Mouse (Mus musculus) lung, adult 2 months (tissue): ENCODE data around the gene Rab7. TPM values are rescaled to one million over a fixed set of nuclear protein-coding genes. Genes with fewer than 3 reads are reported as not detected.
A peak's percentile ranks its signal among the peaks of the same experiment; 100 is the strongest.
"Not testable (repeated sequence)": the region's sequence is repeated elsewhere in the genome, so short reads cannot be mapped to it uniquely, and the experiment has no call there.

Experiments
- DNase-seq: peaks from one replicate; pipeline ENCODE4 v3.0.0; 2022
- H3K4me1 ChIP-seq: fragments of 200-500 bp; 2 replicates; pipeline ENCODE4 v1.6.1; 2011; ENCODE audit warnings: low read length; ENCODE audit not compliant: control insufficient read depth, insufficient read depth
- H3K4me3 ChIP-seq: fragments of 200-500 bp; replicated peaks from 2 replicates; pipeline ENCODE3; 2011; ENCODE audit warnings: low read depth, mild to moderate bottlenecking, control low read depth, low read length; ENCODE audit errors: extremely low read depth
- CTCF ChIP-seq: fragments of 200-500 bp; IDR thresholded peaks from 2 replicates; pipeline ENCODE4 v1.5.1; 2011; ENCODE audit warnings: mild to moderate bottlenecking, low read length, control low read depth; ENCODE audit not compliant: insufficient read depth
- POLR2A ChIP-seq: fragments of 200-500 bp; IDR thresholded peaks from 2 replicates; pipeline ENCODE4 v1.6.1; 2011; ENCODE audit warnings: low read depth, mild to moderate bottlenecking, control low read depth, low read length, borderline replicate concordance; ENCODE audit errors: extremely low read depth
- WGBS: fragments of 180-500 bp; shearing (Covaris S2); methylation state at CpG from one replicate; pipeline ENCODE4 v1.1.7; 2018; 5-methylcytosine and 5-hydroxymethylcytosine counted together
- polyA plus RNA-seq: library from polyadenylated mRNA; depleted of rRNA; stranded (reverse); fragments of >200 nt; gene quantifications from 2 replicates; pipeline ENCODE4 v1.2.3, GENCODE M21; 2012; rRNA removed

Gene Rab7
- polyA plus RNA-seq, 1 experiment: 241 TPM

- TF ChIP-seq CTCF: no peak
- no peak for TF ChIP-seq POLR2A
- 1% methylated on average over 54 of the region's 56 CpGs for WGBS
- H3K4me1 ChIP-seq: no peaks in the 10 kb centered on the region
- DNase-seq: peak; percentile 28
- peak overlapping the region; percentile 63 for H3K4me3 ChIP-seq
Observed at GRCm38 (mm10) chr6:87981030-87981485, 64.0 kb downstream of the Rab7 start.

- TF ChIP-seq POLR2A (no peak), CTCF (no peak)
- WGBS: 1% methylated on average over 66 of the region's 66 CpGs
- DNase-seq: peak; percentile 34
- Histone ChIP-seq H3K4me3 (peak overlapping the region; percentile 63), H3K4me1 (no peaks in the 10 kb centered on the region)
Observed at GRCm38 (mm10) chr6:87980374-87981029, 64.6 kb downstream of the Rab7 start.

GRCm38 (mm10) chr6:87979728-87980127 lies 65.3 kb downstream of the Rab7 start:
- DNase-seq: no peak
- Histone ChIP-seq H3K4me1 (no peaks in the 10 kb centered on the region), H3K4me3 (no peak overlapping the region)
- TF ChIP-seq CTCF: no peak
- TF ChIP-seq POLR2A: no peak
- 77% methylated on average over 3 of the region's 3 CpGs for WGBS

GRCm38 (mm10) chr6:87970041-87970440 lies 75.0 kb downstream of the Rab7 start:
- 26% methylated on average over 2 of the region's 2 CpGs for WGBS

GRCm38 (mm10) chr6:87962457-87962856 lies 82.6 kb downstream of the Rab7 start:
- not testable (repeated sequence) for H3K4me1 ChIP-seq, DNase-seq, H3K4me3 ChIP-seq
- 57% methylated on average over 4 of the region's 4 CpGs for WGBS

More at GRCm38 (mm10) chr6:87970041-87970440, 75.0 kb downstream of the Rab7 start:
- no peak overlapping the region for H3K4me3 ChIP-seq
- no peaks in the 10 kb centered on the region for H3K4me1 ChIP-seq
- TF ChIP-seq POLR2A: no peak
- TF ChIP-seq CTCF: no peak
- DNase-seq: no peak

Other genes with a start within 250 kb of the Rab7 start
- 43.0 and 46.2 TPM in 2 replicates for gene Rab43, start 233.1 kb downstream of the Rab7 start, polyA plus RNA-seq
- 0.47 and 0.68 TPM in 2 replicates for gene Gm45140, start 209.5 kb downstream of the Rab7 start, polyA plus RNA-seq
- gene Isy1, start 206.5 kb downstream of the Rab7 start, polyA plus RNA-seq: 21.2 and 21.4 TPM in 2 replicates
- gene Cnbp, start 194.2 kb downstream of the Rab7 start, polyA plus RNA-seq: 140 and 217 TPM in 2 replicates
- gene Copg1, start 157.5 kb downstream of the Rab7 start, polyA plus RNA-seq: 36.4 and 56.2 TPM in 2 replicates
- 15.2 and 15.7 TPM in 2 replicates for gene Hmces, start 131.3 kb downstream of the Rab7 start, polyA plus RNA-seq
- 4.1 and 5.3 TPM in 2 replicates for gene H1fx, start 63.6 kb downstream of the Rab7 start, polyA plus RNA-seq
- gene Rpn1, start 39.2 kb upstream of the Rab7 start, polyA plus RNA-seq: 127 and 179 TPM in 2 replicates
- 184 and 333 TPM in 2 replicates for gene Gata2, start 148.6 kb upstream of the Rab7 start, polyA plus RNA-seq
- gene Dnajb8, start 177.0 kb upstream of the Rab7 start, polyA plus RNA-seq: not detected in 2 replicates